Mouse (Mus musculus) lung, embryonic 14.5 days (tissue): ENCODE results near the gene Mier3. TPM values are rescaled to one million over a fixed set of nuclear protein-coding genes. Genes with fewer than 3 reads are reported as not detected.

Experiments used
- ATAC-seq: fragments of 200-750 bp; cut with Nextera tagmentation; 2 replicates; pipeline ENCODE4 v1.8.0; 2017; ENCODE audit warnings: mild to moderate bottlenecking, moderate TSS enrichment, moderate library complexity; ENCODE audit not compliant: insufficient read depth
- DNase-seq: peaks from one replicate; pipeline ENCODE4 v3.0.0-alpha.2; 2015
- H3K27ac ChIP-seq: fragments of 300-500 bp; sonication (generic); 2 replicates; pipeline ENCODE4 v1.5.1; 2014; ENCODE audit warnings: low read depth, mild to moderate bottlenecking, moderate library complexity
- H3K27me3 ChIP-seq: fragments of 300-500 bp; sonication (generic); 2 replicates; pipeline ENCODE4 v1.6.1; 2014; ENCODE audit warnings: low read length, control low read depth; ENCODE audit not compliant: insufficient read depth
- H3K36me3 ChIP-seq: fragments of 300-500 bp; sonication (generic); 2 replicates; pipeline ENCODE4 v1.6.1; 2014; ENCODE audit warnings: control low read depth; ENCODE audit not compliant: insufficient read depth
- H3K4me1 ChIP-seq: fragments of 300-500 bp; sonication (generic); 2 replicates; pipeline ENCODE4 v1.6.1; 2014; ENCODE audit warnings: antibody characterized with exemption, control low read depth; ENCODE audit not compliant: insufficient read depth
- H3K4me2 ChIP-seq: fragments of 300-500 bp; sonication (generic); 2 replicates; pipeline ENCODE4 v1.6.1; 2014; ENCODE audit warnings: mild to moderate bottlenecking
- H3K4me3 ChIP-seq: fragments of 300-500 bp; sonication (generic); 2 replicates; pipeline ENCODE4 v1.5.1; 2014; ENCODE audit warnings: low read depth, low read length
- H3K9ac ChIP-seq: fragments of 300-500 bp; sonication (generic); 2 replicates; pipeline ENCODE4 v1.6.1; 2014
- H3K9me3 ChIP-seq: fragments of 300-500 bp; sonication (generic); 2 replicates; pipeline ENCODE4 v1.6.1; 2016; ENCODE audit warnings: low read depth, low read length, control low read depth
- CTCF ChIP-seq: IDR thresholded peaks from 2 replicates; pipeline ENCODE4 v1.5.1; 2016; ENCODE audit warnings: antibody characterized with exemption, low read depth
- WGBS: fragments of 180-500 bp; shearing (Covaris S2); extraction: QIAGEN DNeasy Blood & Tissue Kit; methylation state at CpG from one replicate; pipeline ENCODE4 v1.1.7; 2014; 5-methylcytosine and 5-hydroxymethylcytosine counted together
- polyA plus RNA-seq: library from polyadenylated mRNA; unstranded; fragments of >200 nt; fragmentation: Nextera tagmentation; extraction: Ambion mirVana; gene quantifications from 2 replicates; pipeline ENCODE4 v1.2.1, GENCODE M21; 2014

Gene Mier3
- polyA plus RNA-seq, 1 experiment from 2014 or later, result 27.8 TPM

DNA sequence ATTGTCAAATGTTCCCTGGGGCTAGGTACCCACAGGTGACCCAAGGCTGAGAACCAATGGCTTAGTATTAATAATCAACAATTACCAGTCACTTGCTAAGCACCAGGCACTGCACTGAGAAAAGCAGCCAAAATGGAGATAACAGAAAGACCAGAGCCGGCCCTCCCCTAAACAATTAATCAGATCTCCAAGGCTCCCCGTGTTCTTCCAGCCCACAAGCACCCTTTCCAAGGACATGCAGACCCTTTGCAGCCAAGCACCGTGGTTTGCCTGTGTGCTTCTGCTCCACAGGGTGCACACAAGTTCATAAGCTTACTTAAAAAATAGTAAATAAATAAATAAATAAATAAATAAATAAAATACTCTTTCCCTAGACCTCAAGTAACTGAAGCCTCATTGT, 20.2 kb upstream of the Mier3 start:
- no peak for ATAC-seq
- no peak overlapping the region for H3K27ac ChIP-seq
- H3K9ac ChIP-seq, result no peak overlapping the region
- no peak for TF ChIP-seq CTCF
- no peaks in the 10 kb centered on the region for H3K27me3 ChIP-seq
- no peaks in the 10 kb centered on the region for H3K4me1 ChIP-seq
- DNase-seq, result no peak
- H3K9me3 ChIP-seq, result no peaks in the 10 kb centered on the region
- H3K36me3 ChIP-seq, result no peaks in the 10 kb centered on the region
- no peak overlapping the region for H3K4me2 ChIP-seq
- WGBS, result 37% methylated on average over 3 of the region's 3 CpGs
- no peak overlapping the region for H3K4me3 ChIP-seq

GRCm38 (mm10) chr13:111668016-111668415, 12.8 kb upstream of the Mier3 start:
- Histone ChIP-seq H3K9me3 (no peaks in the 10 kb centered on the region), H3K9ac (no peak overlapping the region), H3K27ac (no peak overlapping the region), H3K4me2 (no peak overlapping the region), H3K4me3 (no peak overlapping the region), H3K4me1 (no peaks in the 10 kb centered on the region), H3K27me3 (no peaks in the 10 kb centered on the region), H3K36me3 (no peaks in the 10 kb centered on the region)
- DNase-seq, result no peak
- no peak for ATAC-seq
- 85% methylated on average over 7 of the region's 7 CpGs for WGBS
- no peak for TF ChIP-seq CTCF

- TF ChIP-seq CTCF, result no peak
- H3K36me3 ChIP-seq, result no peaks in the 10 kb centered on the region
- H3K4me1 ChIP-seq, result no peaks in the 10 kb centered on the region
- WGBS, result 85% methylated on average over 3 of the region's 3 CpGs
- no peak overlapping the region for H3K4me2 ChIP-seq
- no peak overlapping the region for H3K27ac ChIP-seq
- no peak overlapping the region for H3K4me3 ChIP-seq
- ATAC-seq (no peak), DNase-seq (no peak)
- H3K9me3 ChIP-seq, result no peaks in the 10 kb centered on the region
- H3K27me3 ChIP-seq, result no peaks in the 10 kb centered on the region
- no peak overlapping the region for H3K9ac ChIP-seq
These were observed 3.9 kb upstream of the Mier3 start for GRCm38 (mm10) chr13:111676841-111677240.

- DNase-seq (peak; percentile 17), ATAC-seq (no peak)
- Histone ChIP-seq H3K9me3 (no peaks in the 10 kb centered on the region), H3K27me3 (no peaks in the 10 kb centered on the region), H3K4me2 (no peak overlapping the region), H3K4me3 (no peak overlapping the region), H3K9ac (no peak overlapping the region), H3K4me1 (no peaks in the 10 kb centered on the region), H3K27ac (no peak overlapping the region), H3K36me3 (peaks cover under 1% of the 10 kb centered on the region; the same call in 1 of the 2 replicates)
- no peak for TF ChIP-seq CTCF
- 33% methylated on average over 5 of the region's 5 CpGs for WGBS
These were observed 3.4 kb downstream of the Mier3 start for GRCm38 (mm10) chr13:111684056-111684625.

GRCm38 (mm10) chr13:111685751-111686462, 5.1 kb downstream of the Mier3 start:
- under 1% methylated on average over 75 of the region's 86 CpGs for WGBS
- peak overlapping the region; percentile 91 for H3K4me3 ChIP-seq
- peak; percentile 96 for ATAC-seq
- no peak for TF ChIP-seq CTCF
- no peaks in the 10 kb centered on the region for H3K27me3 ChIP-seq
- H3K9ac ChIP-seq, result peak overlapping the region; percentile 97
- no peaks in the 10 kb centered on the region for H3K4me1 ChIP-seq
- peak overlapping the region; percentile 98 for H3K27ac ChIP-seq
- peak overlapping the region; percentile 85 for H3K4me2 ChIP-seq
- H3K9me3 ChIP-seq, result no peaks in the 10 kb centered on the region
- peak; percentile 93 for DNase-seq
- peaks cover 10% of the 10 kb centered on the region; the same call in 1 of the 2 replicates for H3K36me3 ChIP-seq

DNA sequence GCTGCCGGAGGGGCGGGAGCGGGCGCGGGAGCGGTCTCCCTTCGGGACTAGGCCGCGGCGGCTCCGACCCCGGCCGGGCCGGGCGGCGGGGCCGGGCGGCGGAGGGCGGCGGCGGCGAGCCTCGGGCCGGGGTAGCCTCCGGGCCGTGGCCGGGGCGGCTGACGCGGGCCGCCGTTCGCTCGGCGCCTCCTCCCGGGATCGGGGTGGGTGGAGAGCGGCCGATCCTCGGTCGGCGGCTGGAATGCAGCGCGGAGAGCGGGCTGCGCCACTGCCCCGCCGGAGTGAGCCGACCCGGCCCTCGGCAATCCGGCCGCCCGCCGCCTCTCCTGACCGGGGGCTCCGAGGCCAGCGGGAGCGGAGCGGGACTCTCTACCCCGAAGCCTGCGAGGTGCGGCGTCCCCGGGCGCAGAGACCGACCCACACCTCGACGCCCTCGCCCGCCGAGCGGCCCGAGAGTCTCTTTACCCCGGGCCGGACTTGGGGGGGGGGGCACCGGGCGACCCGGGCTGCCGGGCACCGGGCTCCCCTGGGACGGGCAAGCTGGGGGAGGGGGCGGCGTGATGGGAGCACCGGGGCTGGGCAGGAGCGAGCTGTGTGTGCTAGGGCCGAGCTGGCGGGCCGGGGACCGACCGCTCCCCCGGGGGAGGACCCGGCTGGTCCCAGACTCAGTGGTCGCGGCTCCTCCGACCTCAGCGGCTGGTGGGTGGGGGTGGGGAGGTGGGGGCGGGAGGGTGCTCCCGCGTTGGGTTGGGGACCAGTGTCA, 5.9 kb downstream of the Mier3 start:
- Histone ChIP-seq H3K9ac (peak overlapping the region; percentile 97), H3K4me2 (peak overlapping the region; percentile 85), H3K36me3 (peaks cover 17% of the 10 kb centered on the region), H3K4me1 (no peaks in the 10 kb centered on the region), H3K27ac (peak overlapping the region; percentile 98), H3K4me3 (peak overlapping the region; percentile 91), H3K9me3 (no peaks in the 10 kb centered on the region), H3K27me3 (no peaks in the 10 kb centered on the region)
- ATAC-seq (peak; percentile 59), DNase-seq (peak; percentile 54)
- WGBS, result 0% methylated on average over 65 of the region's 101 CpGs
- no peak for TF ChIP-seq CTCF

- H3K4me2 ChIP-seq, result peak overlapping the region; percentile 85
- H3K36me3 ChIP-seq, result peaks cover 23% of the 10 kb centered on the region
- no peaks in the 10 kb centered on the region for H3K9me3 ChIP-seq
- peak overlapping the region; percentile 91 for H3K4me3 ChIP-seq
- no peaks in the 10 kb centered on the region for H3K27me3 ChIP-seq
- DNase-seq (peak; percentile 93), ATAC-seq (peak; percentile 78)
- H3K27ac ChIP-seq, result peak overlapping the region; percentile 98
- no peak for TF ChIP-seq CTCF
- H3K4me1 ChIP-seq, result no peaks in the 10 kb centered on the region
- under 1% methylated on average over 35 of the region's 35 CpGs for WGBS
- peak overlapping the region; percentile 97 for H3K9ac ChIP-seq
These were observed 6.6 kb downstream of the Mier3 start for GRCm38 (mm10) chr13:111687285-111687781.
